Mouse (Mus musculus) lung, adult 10 weeks (tissue): Measurements from ENCODE around the gene Vmn1r47. TPM values are rescaled to one million over a fixed set of nuclear protein-coding genes. Genes with fewer than 3 reads are reported as not detected.

Experiments used
- polyA plus RNA-seq: library from polyadenylated mRNA; stranded (reverse); fragments of 350-450 nt; fragmentation: Illumina TruSeq; extraction: RNeasy Lipid Tissue Mini Kit (QIAGEN cat#74804); gene quantifications from one replicate; pipeline ENCODE4 v1.2.3, GENCODE M21; 2014; ENCODE audit warnings: low read depth, low replicate concordance; ENCODE audit not compliant: insufficient read depth

The Vmn1r47 gene
- polyA plus RNA-seq, result not detected

DNA sequence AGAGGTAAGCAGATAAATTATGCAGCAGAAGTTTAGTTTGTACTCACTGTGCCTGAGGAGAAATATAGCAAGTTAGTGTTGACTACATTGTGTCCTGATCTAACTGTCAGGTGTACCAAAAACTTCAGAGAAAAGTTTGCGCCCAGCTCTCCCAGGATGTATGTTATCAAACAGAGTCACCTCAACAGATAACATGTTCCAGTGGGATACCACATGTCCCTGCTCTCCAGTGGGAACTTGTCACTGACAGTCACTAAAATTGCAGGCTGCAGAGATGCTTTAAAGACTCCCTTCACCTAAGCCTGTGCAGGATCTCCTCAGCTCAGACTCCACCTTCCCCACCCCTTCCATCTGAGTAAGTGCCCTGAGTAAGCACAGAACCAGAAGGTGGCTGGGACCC lies at the start of gene Vmn1r47:
Vmn1r47 (plus strand) TSS at position 301 of the 400 bp plus-strand sequence.

DNA sequence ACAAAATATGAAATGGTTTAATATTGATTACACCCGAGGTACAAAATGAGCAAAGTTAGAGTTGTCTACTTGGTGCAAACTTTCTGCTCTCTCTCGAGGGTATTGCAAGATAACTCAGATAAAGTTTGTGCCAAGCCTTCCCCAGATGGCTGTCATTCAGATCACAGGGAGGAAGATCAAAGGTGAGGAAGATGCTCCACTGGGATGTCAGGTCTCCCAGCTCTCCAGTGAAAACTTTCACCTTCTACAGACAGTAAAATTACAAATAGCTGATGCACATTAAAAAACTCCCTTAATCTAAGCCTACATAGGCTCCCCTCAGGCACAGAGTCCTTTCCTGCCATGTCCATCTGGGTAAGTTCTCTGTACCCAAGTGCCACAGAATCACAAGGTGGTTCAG lies 46.9 kb upstream of the Vmn1r47 start, which contains the start of gene Vmn1r46:
Vmn1r46 (plus strand) TSS at position 301 of the 400 bp plus-strand sequence.

DNA sequence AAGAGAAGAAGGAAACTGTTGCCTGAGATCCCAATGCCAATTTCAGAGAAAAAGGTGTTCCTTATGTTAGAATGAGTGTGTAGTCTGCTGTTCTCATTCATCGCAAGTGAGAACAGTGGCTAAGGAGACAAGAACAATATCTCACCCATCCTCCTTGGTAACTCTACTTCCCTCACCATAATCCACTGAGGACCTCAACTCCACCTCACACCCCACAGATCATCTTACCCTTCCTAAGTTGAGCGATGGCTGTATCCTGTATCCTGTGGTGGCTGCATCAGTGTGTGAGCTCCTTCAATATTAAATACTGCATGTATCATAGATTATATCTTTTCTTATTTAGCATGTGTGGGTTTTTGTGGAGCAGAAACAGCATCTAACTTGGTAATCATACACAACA lies 20.8 kb downstream of the Vmn1r47 start, which contains the start of gene Vmn1r48:
Vmn1r48 (minus strand) TSS at position 101 of the 400 bp plus-strand sequence.

Other genes starting within 250 kb of the Vmn1r47 start
- gene Vmn1r42, start 139.7 kb upstream of the Vmn1r47 start, polyA plus RNA-seq, result not detected
- gene Vmn1r43, start 139.7 kb upstream of the Vmn1r47 start, polyA plus RNA-seq, result not detected
- gene Vmn1r44, start 132.5 kb upstream of the Vmn1r47 start, polyA plus RNA-seq, result not detected
- gene Vmn1r45, start 75.5 kb upstream of the Vmn1r47 start, polyA plus RNA-seq, result not detected
- gene Vmn1r46, start 46.8 kb upstream of the Vmn1r47 start, polyA plus RNA-seq, result not detected
- not detected for gene Vmn1r48, start 20.7 kb downstream of the Vmn1r47 start, polyA plus RNA-seq
- gene Vmn1r49, start 62.4 kb downstream of the Vmn1r47 start, polyA plus RNA-seq, result not detected
- gene Vmn1r50, start 85.3 kb downstream of the Vmn1r47 start, polyA plus RNA-seq, result not detected
- gene Vmn1r51, start 106.4 kb downstream of the Vmn1r47 start, polyA plus RNA-seq, result not detected
- not detected for gene Vmn1r52, start 158.7 kb downstream of the Vmn1r47 start, polyA plus RNA-seq
- not detected for gene V1ra8, start 186.6 kb downstream of the Vmn1r47 start, polyA plus RNA-seq
- gene Vmn1r53, start 208.3 kb downstream of the Vmn1r47 start, polyA plus RNA-seq, result not detected
- gene Vmn1r54, start 230.2 kb downstream of the Vmn1r47 start, polyA plus RNA-seq, result not detected